Mouse (Mus musculus): Measurements from ENCODE around the gene Zbtb8b. TPM values are rescaled to one million over a fixed set of nuclear protein-coding genes. Genes with fewer than 3 reads are reported as not detected.
"Not testable (repeated sequence)": the region's sequence is repeated elsewhere in the genome, so short reads cannot be mapped to it uniquely, and the experiment has no call there.

Zbtb8b gene
- total RNA-seq (2021): under 1 TPM; 0.13 to 0.45 TPM
- long read RNA-seq, experiment 1: 0 reads
- long read RNA-seq, experiment 2, partial matches to known transcripts: 0 of 2 reads
- long read RNA-seq, experiment 2, other reads (novel, unspliced or antisense): 1 of 2 reads

- no peak for DNase-seq (ENCODE audit: low spot score in 2 of 2)
Observed at GRCm38 (mm10) chr4:129440340-129441063, at the start of gene Zbtb8b. Gene Zbtb8b, minus strand, starts transcription at chr4:129440853.

- DNase-seq (ENCODE audit: low spot score in 2 of 2): no peak
Observed at GRCm38 (mm10) chr4:129481090-129481489, 40.4 kb upstream of the Zbtb8b start.

GRCm38 (mm10) chr4:129479863-129480262, 39.2 kb upstream of the Zbtb8b start:
- no peak for DNase-seq (ENCODE audit: low spot score in 2 of 2)

GRCm38 (mm10) chr4:129476047-129476446, 35.4 kb upstream of the Zbtb8b start:
- DNase-seq (ENCODE audit: low spot score in 2 of 2): no peak

GRCm38 (mm10) chr4:129464286-129464815, 23.7 kb upstream of the Zbtb8b start:
- no peak for DNase-seq (ENCODE audit: low spot score in 2 of 2)

GRCm38 (mm10) chr4:129463097-129464059, 22.7 kb upstream of the Zbtb8b start:
- no peak for DNase-seq (ENCODE audit: low spot score in 2 of 2)

GRCm38 (mm10) chr4:129462118-129462517, 21.5 kb upstream of the Zbtb8b start:
- no peak for DNase-seq (ENCODE audit: low spot score in 2 of 2)

GRCm38 (mm10) chr4:129461183-129461960, 20.7 kb upstream of the Zbtb8b start, which contains the start of gene Bsdc1:
Gene Bsdc1, plus strand, starts transcription at chr4:129461581.
- DNase-seq (ENCODE audit: low spot score in 2 of 2): peak; percentile 97 to 99

GRCm38 (mm10) chr4:129460827-129461182, 20.2 kb upstream of the Zbtb8b start:
- no peak for DNase-seq (ENCODE audit: low spot score in 2 of 2)

- no peak for DNase-seq (ENCODE audit: low spot score in 2 of 2)
Observed at GRCm38 (mm10) chr4:129459726-129460125, 19.1 kb upstream of the Zbtb8b start.

GRCm38 (mm10) chr4:129457311-129457710, 16.7 kb upstream of the Zbtb8b start:
- not testable (repeated sequence) for DNase-seq (ENCODE audit: low spot score in 2 of 2)

GRCm38 (mm10) chr4:129456126-129456525, 15.5 kb upstream of the Zbtb8b start:
- DNase-seq (ENCODE audit: low spot score in 2 of 2): no peak

- DNase-seq (ENCODE audit: low spot score in 2 of 2): peak; percentile 28 to 40
Observed at GRCm38 (mm10) chr4:129455265-129455664, 14.6 kb upstream of the Zbtb8b start.

GRCm38 (mm10) chr4:129451471-129452169, 11.0 kb upstream of the Zbtb8b start:
- no peak for DNase-seq (ENCODE audit: low spot score in 2 of 2)

GRCm38 (mm10) chr4:129450851-129451250, 10.2 kb upstream of the Zbtb8b start:
- no peak for DNase-seq (ENCODE audit: low spot score in 2 of 2)

GRCm38 (mm10) chr4:129448713-129449112, 8.1 kb upstream of the Zbtb8b start:
- no peak for DNase-seq (ENCODE audit: low spot score in 2 of 2)

- DNase-seq (ENCODE audit: low spot score in 2 of 2): no peak
Observed at GRCm38 (mm10) chr4:129447778-129448563, 7.3 kb upstream of the Zbtb8b start.

GRCm38 (mm10) chr4:129447360-129447759, 6.7 kb upstream of the Zbtb8b start:
- DNase-seq (ENCODE audit: low spot score in 2 of 2): no peak

GRCm38 (mm10) chr4:129441145-129441544, 492 bp upstream of the Zbtb8b start:
- DNase-seq (ENCODE audit: low spot score in 2 of 2): no peak
